Mouse (Mus musculus) leukemia stem cell, adult 10-12 weeks (primary cell): ENCODE results near the gene Elf4. TPM values are rescaled to one million over a fixed set of nuclear protein-coding genes. Genes with fewer than 3 reads are reported as not detected.

ENCODE experiments used
- polyA plus RNA-seq: library from polyadenylated mRNA; stranded (reverse); fragments of >175 nt; gene quantifications from 2 replicates; pipeline ENCODE4 v1.2.3, GENCODE M21; 2012; ENCODE audit warnings: low replicate concordance

The Elf4 gene
- 6.6 and 10.7 TPM in 2 replicates for polyA plus RNA-seq

GRCm38 (mm10) chrX:48462754-48463507, at the start of gene Elf4:
TSS of gene Elf4 (minus strand) at chrX:48463132.

Other genes with a start within 250 kb of the Elf4 start
- gene Utp14a, start 206.3 kb downstream of the Elf4 start, polyA plus RNA-seq = 2.8 and 7.6 TPM in 2 replicates
- 2.9 and 10.4 TPM in 2 replicates for gene Bcorl1, start 121.8 kb downstream of the Elf4 start, polyA plus RNA-seq
- gene Aifm1, start 50.4 kb upstream of the Elf4 start, polyA plus RNA-seq = 2.0 and 2.7 TPM in 2 replicates
- gene Rab33a, start 56.2 kb upstream of the Elf4 start, polyA plus RNA-seq = 0.30 TPM in 1 of 2 replicates, not detected in the other
- gene Zfp280c, start 131.4 kb upstream of the Elf4 start, polyA plus RNA-seq = 0.07 and 0.38 TPM in 2 replicates
- gene Slc25a14, start 160.3 kb upstream of the Elf4 start, polyA plus RNA-seq = 0.43 TPM in 1 of 2 replicates, not detected in the other
- gene Gpr119, start 211.3 kb upstream of the Elf4 start, polyA plus RNA-seq = not detected in 2 replicates
- 3.6 and 5.5 TPM in 2 replicates for gene Rbmx2, start 231.9 kb upstream of the Elf4 start, polyA plus RNA-seq